Mouse (Mus musculus) heart, embryonic 15.5 days (tissue): ENCODE measurements at regions not wholly inside any gene's neighbourhood (a gene's known extent, or its start where the extent isn't known, plus 50 kb on each side); places are given as distances from the start of the nearest gene placed in this dataset.

Source experiments
- ATAC-seq: fragments of 200-750 bp; cut with Nextera tagmentation; replicated peaks from 2 replicates; pipeline ENCODE4 v1.8.0; 2017; ENCODE audit warnings: low read depth, moderate TSS enrichment; ENCODE audit not compliant: insufficient number of reproducible peaks, insufficient read depth, low FRiP score
- H3K27ac ChIP-seq: fragments of 300-500 bp; sonication (generic); 2 replicates; pipeline ENCODE4 v1.5.1; 2015; ENCODE audit warnings: mild to moderate bottlenecking, inconsistent platforms
- H3K27me3 ChIP-seq: fragments of 300-500 bp; sonication (generic); 2 replicates; pipeline ENCODE4 v1.6.1; 2015; ENCODE audit warnings: inconsistent platforms
- H3K36me3 ChIP-seq: fragments of 300-500 bp; sonication (generic); 2 replicates; pipeline ENCODE4 v1.6.1; 2015; ENCODE audit warnings: mild to moderate bottlenecking, inconsistent platforms
- H3K4me1 ChIP-seq: fragments of 300-500 bp; sonication (generic); replicated peaks from 2 replicates; pipeline ENCODE4 v1.6.1; 2015; ENCODE audit warnings: inconsistent platforms
- H3K4me2 ChIP-seq: fragments of 300-500 bp; sonication (generic); 2 replicates; pipeline ENCODE4 v1.6.1; 2015; ENCODE audit warnings: inconsistent platforms, mild to moderate bottlenecking, moderate library complexity
- H3K4me3 ChIP-seq: fragments of 300-500 bp; sonication (generic); 2 replicates; pipeline ENCODE4 v1.5.1; 2015; ENCODE audit warnings: mild to moderate bottlenecking, inconsistent platforms
- H3K9ac ChIP-seq: fragments of 300-500 bp; sonication (generic); 2 replicates; pipeline ENCODE4 v1.6.1; 2015; ENCODE audit warnings: mild to moderate bottlenecking, inconsistent platforms
- H3K9me3 ChIP-seq: fragments of 300-500 bp; sonication (generic); replicated peaks from 2 replicates; pipeline ENCODE4 v1.6.1; 2016; ENCODE audit warnings: inconsistent platforms
- WGBS: fragments of 180-500 bp; shearing (Covaris S2); methylation state at CpG from one replicate; pipeline ENCODE4 v1.1.7; 2015; ENCODE audit warnings: mixed read lengths; 5-methylcytosine and 5-hydroxymethylcytosine counted together

GRCm38 (mm10) chr14:79716704-79717103 is 54.4 kb downstream of the Pcdh8 start:
- 63% methylated on average over 8 of the region's 8 CpGs for WGBS
- Histone ChIP-seq H3K4me1 (peaks cover 11% of the 10 kb centered on the region), H3K4me2 (no peak overlapping the region), H3K9me3 (no peaks in the 10 kb centered on the region), H3K4me3 (no peak overlapping the region), H3K27ac (no peak overlapping the region), H3K36me3 (no peaks in the 10 kb centered on the region), H3K27me3 (no peaks in the 10 kb centered on the region), H3K9ac (no peak overlapping the region)
- no peak for ATAC-seq

DNA sequence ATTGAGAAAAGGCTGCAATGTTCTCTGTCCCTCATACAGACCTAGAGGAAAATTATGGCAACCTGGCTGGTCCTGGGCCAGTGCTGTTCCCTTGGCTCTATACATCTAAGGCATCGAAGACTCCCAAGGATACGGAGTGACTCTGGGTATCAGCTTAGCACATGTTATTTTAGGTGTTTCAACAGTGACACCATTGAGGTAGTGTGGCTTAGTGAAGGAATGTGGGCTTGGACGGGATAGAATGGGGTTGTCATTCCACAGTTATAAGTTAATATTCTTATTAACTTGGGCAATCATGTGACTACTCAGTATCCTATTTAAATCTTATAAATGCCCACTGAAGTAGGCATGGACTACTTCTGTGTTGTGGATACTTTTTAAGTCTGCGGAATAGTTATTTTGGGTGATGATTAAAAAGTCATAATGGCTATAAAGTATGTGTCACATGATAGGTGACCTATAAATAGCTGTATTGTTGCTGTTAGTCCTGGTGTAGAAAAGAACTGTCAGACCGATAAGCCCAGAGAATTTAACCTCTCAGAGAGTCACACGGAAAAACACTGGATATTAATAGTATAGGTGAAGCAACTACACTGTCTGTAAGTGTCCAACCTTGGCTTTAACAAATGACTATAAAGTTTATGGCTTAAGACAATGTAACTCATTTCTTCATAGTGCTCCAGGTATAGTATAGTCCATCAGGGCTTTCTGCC is 50.7 kb upstream of the Cnmd start:
- H3K9me3 ChIP-seq, result no peaks in the 10 kb centered on the region
- WGBS, result 44% methylated on average over 6 of the region's 6 CpGs

More for the DNA sequence above, 50.7 kb upstream of the Cnmd start:
- no peak overlapping the region for H3K4me3 ChIP-seq
- ATAC-seq, result peak; percentile 83
- H3K36me3 ChIP-seq, result no peaks in the 10 kb centered on the region
- no peak overlapping the region for H3K9ac ChIP-seq
- H3K4me2 ChIP-seq, result peak overlapping the region; percentile 18; the same call in 1 of the 2 replicates
- H3K27me3 ChIP-seq, result no peaks in the 10 kb centered on the region
- peak overlapping the region; percentile 91 for H3K27ac ChIP-seq
- H3K4me1 ChIP-seq, result peaks cover 11% of the 10 kb centered on the region
